Mouse (Mus musculus): ENCODE measurements around the gene Rnf220.

- no peak for TF ChIP-seq POLR2A (IDR thresholded peaks at IDR 0.05; ENCODE audit: low read depth, low read length)
- no peak for TF ChIP-seq CTCF (IDR thresholded peaks at IDR 0.05; ENCODE audit: borderline replicate concordance, insufficient read depth, low read length)
Measured at GRCm38 (mm10) chr4:117302027-117302806, 194.6 kb downstream of the Rnf220 start.

All from embryonic fibroblast, embryonic 13.5 days (primary cell).